Mouse (Mus musculus) hindbrain, embryonic 11.5 days (tissue): ENCODE data around the gene Nfkb2. TPM values are rescaled to one million over a fixed set of nuclear protein-coding genes. Genes with fewer than 3 reads are reported as not detected.

ENCODE experiments used
- ATAC-seq: fragments of 200-750 bp; cut with Nextera tagmentation; 2 replicates; pipeline ENCODE4 v1.8.0; 2017; ENCODE audit warnings: mild to moderate bottlenecking, moderate TSS enrichment, moderate library complexity; ENCODE audit not compliant: low FRiP score
- DNase-seq: peaks from one replicate; pipeline ENCODE4 v3.0.0-alpha.2; 2015; ENCODE audit warnings: low spot score
- H3K27ac ChIP-seq: fragments of 300-500 bp; sonication (generic); 2 replicates; pipeline ENCODE4 v1.5.1; 2014; ENCODE audit warnings: mild to moderate bottlenecking, low read depth, low read length
- H3K27me3 ChIP-seq: fragments of 300-500 bp; sonication (generic); 2 replicates; pipeline ENCODE4 v1.6.1; 2014; ENCODE audit warnings: mild to moderate bottlenecking, low read length, moderate library complexity, mixed read lengths; ENCODE audit not compliant: control insufficient read depth, insufficient read depth
- H3K36me3 ChIP-seq: fragments of 300-500 bp; sonication (generic); 2 replicates; pipeline ENCODE4 v1.6.1; 2014; ENCODE audit warnings: mild to moderate bottlenecking, low read length, moderate library complexity, mixed read lengths; ENCODE audit not compliant: control insufficient read depth, insufficient read depth
- H3K4me1 ChIP-seq: fragments of 300-500 bp; sonication (generic); replicated peaks from 2 replicates; pipeline ENCODE4 v1.6.1; 2014; ENCODE audit warnings: low read length, mixed read lengths; ENCODE audit not compliant: control insufficient read depth, insufficient read depth
- H3K4me2 ChIP-seq: fragments of 300-500 bp; sonication (generic); replicated peaks from 2 replicates; pipeline ENCODE4 v1.6.1; 2014; ENCODE audit warnings: mild to moderate bottlenecking, low read depth, low read length
- H3K4me3 ChIP-seq: fragments of 300-500 bp; sonication (generic); 2 replicates; pipeline ENCODE4 v1.5.1; 2014; ENCODE audit warnings: low read depth, low read length
- H3K9ac ChIP-seq: fragments of 300-500 bp; sonication (generic); 2 replicates; pipeline ENCODE4 v1.6.1; 2014; ENCODE audit warnings: low read depth, low read length
- H3K9me3 ChIP-seq: fragments of 300-500 bp; sonication (generic); 2 replicates; pipeline ENCODE4 v1.6.1; 2016; ENCODE audit warnings: low read length; ENCODE audit not compliant: control insufficient read depth
- WGBS: fragments of 180-500 bp; shearing (Covaris S2); extraction: QIAGEN DNeasy Blood & Tissue Kit; methylation state at CpG from one replicate; pipeline ENCODE4 v1.1.7; 2014; 5-methylcytosine and 5-hydroxymethylcytosine counted together
- polyA plus RNA-seq: library from polyadenylated mRNA; unstranded; fragments of >200 nt; fragmentation: Nextera tagmentation; extraction: Ambion mirVana; gene quantifications from 2 replicates; pipeline ENCODE4 v1.2.1, GENCODE M21; 2014

Gene Nfkb2
- polyA plus RNA-seq, 1 experiment from 2014 or later = 4.6 TPM

DNA sequence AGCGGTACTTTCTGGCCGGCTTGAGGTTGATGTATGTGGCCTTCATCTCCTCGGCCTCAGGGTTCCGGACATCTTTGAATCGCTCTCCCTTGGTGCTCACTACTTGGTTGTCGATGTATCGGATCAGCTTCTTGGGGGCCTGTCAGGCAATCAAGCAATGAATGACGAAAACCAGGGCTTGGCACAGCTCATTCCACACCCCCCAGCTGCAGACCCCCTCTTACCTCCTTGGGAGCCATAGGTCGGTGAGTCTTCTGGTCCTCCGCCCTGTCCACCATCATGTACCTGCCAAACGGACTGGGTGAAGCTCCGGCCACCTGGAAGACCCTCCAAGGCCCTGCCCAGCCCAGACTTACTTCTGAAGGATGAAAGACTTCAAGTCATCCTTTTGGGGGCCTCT lies 26.6 kb downstream of the Nfkb2 start:
- ATAC-seq (no peak), DNase-seq (no peak)
- Histone ChIP-seq H3K27ac (no peak overlapping the region), H3K4me3 (no peak overlapping the region), H3K9me3 (no peaks in the 10 kb centered on the region), H3K9ac (no peak overlapping the region), H3K36me3 (peaks cover 5% of the 10 kb centered on the region; the same call in 1 of the 2 replicates), H3K4me1 (peaks cover 15% of the 10 kb centered on the region), H3K27me3 (peaks cover 5% of the 10 kb centered on the region; the same call in 1 of the 2 replicates), H3K4me2 (no peak overlapping the region)
- WGBS = 95% methylated on average over 12 of the region's 12 CpGs

DNA sequence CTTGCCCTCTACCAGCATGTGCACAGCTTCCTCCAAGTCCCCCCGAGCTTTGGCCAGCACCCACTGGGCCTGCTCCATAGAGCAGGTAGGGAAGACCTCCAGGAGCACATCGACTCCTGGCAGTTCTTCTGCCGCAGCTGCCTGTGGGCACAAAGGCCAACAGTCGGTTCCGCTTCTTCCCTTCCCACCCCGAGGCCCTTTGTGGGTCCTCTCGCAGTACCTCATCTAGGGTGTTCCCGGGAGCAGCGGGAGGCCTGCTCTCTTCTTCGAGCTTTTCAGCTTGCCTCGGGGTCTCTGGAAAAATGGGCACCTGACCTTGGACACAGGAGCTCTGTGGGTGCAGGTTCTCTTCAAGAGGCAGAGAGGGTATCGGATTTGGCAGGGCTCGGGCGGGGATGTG lies 27.2 kb downstream of the Nfkb2 start:
- H3K4me1 ChIP-seq = peaks cover 12% of the 10 kb centered on the region
- peaks cover 5% of the 10 kb centered on the region; the same call in 1 of the 2 replicates for H3K36me3 ChIP-seq
- ATAC-seq (no peak), DNase-seq (no peak)
- WGBS = 96% methylated on average over 14 of the region's 14 CpGs
- no peak overlapping the region for H3K4me3 ChIP-seq
- no peak overlapping the region for H3K27ac ChIP-seq
- no peaks in the 10 kb centered on the region for H3K9me3 ChIP-seq
- H3K27me3 ChIP-seq = no peaks in the 10 kb centered on the region; the same call in 1 of the 2 replicates
- H3K9ac ChIP-seq = no peak overlapping the region
- no peak overlapping the region for H3K4me2 ChIP-seq

DNA sequence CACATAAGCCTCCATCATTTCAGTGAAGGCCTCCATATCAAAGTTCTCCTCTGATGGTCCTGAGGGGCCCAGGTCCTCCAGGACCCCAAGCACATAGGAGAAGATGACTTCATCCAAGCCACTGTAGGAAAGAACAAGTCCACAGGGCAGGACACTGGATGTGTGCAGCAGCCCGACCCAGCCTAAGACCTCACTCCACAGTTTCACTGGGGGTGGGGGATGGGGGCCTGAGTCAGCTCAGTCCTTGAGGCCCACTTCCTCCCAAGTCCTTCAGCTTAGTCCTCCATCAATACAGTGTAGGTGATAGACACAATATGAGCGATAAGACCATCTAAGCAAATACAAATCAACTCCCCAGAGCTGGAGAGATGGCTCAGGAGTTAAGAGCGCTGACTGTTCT lies 27.8 kb downstream of the Nfkb2 start:
- Histone ChIP-seq H3K4me1 (peaks cover 12% of the 10 kb centered on the region), H3K9ac (no peak overlapping the region)
- ATAC-seq = no peak

DNA sequence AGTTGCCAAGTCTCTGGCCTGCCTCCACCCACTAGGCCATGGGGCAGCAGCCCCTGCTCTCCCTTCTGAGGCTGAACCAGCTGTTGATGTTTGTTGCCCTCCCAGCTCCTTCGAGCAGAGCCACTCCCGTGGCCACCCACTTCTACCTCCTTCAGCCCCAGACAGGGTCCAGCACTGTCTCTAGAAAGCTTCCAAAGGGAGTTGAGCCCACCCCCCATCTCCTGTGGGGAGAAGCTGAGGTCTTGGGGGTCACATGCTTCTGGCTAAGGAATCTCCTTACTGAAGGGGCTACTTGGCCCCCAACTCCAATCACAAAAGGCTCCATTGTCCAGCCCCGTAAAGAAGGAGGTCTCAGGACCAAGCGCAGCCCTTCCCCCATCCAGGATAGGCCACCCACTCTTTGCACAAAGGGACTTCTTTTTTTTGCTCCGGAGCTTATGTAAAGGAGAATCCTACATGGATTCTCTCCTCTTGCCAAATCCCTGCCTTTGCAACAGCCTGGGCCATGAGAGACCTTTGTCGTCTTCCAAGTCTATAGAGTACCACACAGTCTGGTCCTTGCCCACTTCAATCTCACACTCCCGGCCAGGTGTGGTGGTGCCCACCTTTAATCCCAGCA lies 28.7 kb downstream of the Nfkb2 start:
- Histone ChIP-seq H3K4me3 (no peak overlapping the region), H3K9ac (no peak overlapping the region)

More for the DNA sequence above, 27.8 kb downstream of the Nfkb2 start:
- Histone ChIP-seq H3K27ac (no peak overlapping the region), H3K4me2 (no peak overlapping the region), H3K36me3 (peaks cover 5% of the 10 kb centered on the region; the same call in 1 of the 2 replicates), H3K27me3 (no peaks in the 10 kb centered on the region), H3K4me3 (no peak overlapping the region), H3K9me3 (no peaks in the 10 kb centered on the region)
- no peak for DNase-seq
- WGBS = 85% methylated on average over 3 of the region's 3 CpGs

DNA sequence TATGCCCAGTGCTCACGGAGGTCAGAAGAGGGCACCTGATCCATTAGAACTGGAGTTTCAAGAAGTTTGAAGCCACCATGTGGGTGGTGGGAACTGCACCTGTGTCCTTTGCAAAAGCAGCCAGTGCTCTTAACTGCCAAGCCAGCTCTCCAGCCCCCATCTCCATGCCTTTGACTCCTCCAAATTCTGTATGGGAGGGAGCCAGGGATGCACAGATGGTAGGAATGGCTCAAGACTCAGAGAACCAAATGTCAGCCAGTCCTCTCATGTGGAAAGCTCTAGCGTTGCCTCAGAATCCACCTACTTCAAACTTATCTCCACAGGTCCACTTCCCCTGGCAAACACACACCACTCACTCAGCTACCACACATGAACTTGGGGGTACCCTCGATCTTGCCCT lies 29.8 kb downstream of the Nfkb2 start:
- no peaks in the 10 kb centered on the region for H3K9me3 ChIP-seq
- H3K27me3 ChIP-seq = no peaks in the 10 kb centered on the region
- H3K36me3 ChIP-seq = peaks cover 5% of the 10 kb centered on the region; the same call in 1 of the 2 replicates
- ATAC-seq (no peak), DNase-seq (no peak)
- H3K9ac ChIP-seq = no peak overlapping the region
- no peak overlapping the region for H3K27ac ChIP-seq
- peaks cover 11% of the 10 kb centered on the region for H3K4me1 ChIP-seq
- 81% methylated on average over 3 of the region's 3 CpGs for WGBS
- no peak overlapping the region for H3K4me2 ChIP-seq
- no peak overlapping the region for H3K4me3 ChIP-seq

More for the DNA sequence above, 28.7 kb downstream of the Nfkb2 start:
- Histone ChIP-seq H3K36me3 (peaks cover 5% of the 10 kb centered on the region; the same call in 1 of the 2 replicates), H3K4me2 (no peak overlapping the region), H3K4me1 (peaks cover 11% of the 10 kb centered on the region), H3K27ac (no peak overlapping the region), H3K9me3 (no peaks in the 10 kb centered on the region), H3K27me3 (no peaks in the 10 kb centered on the region)
- DNase-seq = no peak
- 40% methylated on average over 7 of the region's 7 CpGs for WGBS
- ATAC-seq = no peak

DNA sequence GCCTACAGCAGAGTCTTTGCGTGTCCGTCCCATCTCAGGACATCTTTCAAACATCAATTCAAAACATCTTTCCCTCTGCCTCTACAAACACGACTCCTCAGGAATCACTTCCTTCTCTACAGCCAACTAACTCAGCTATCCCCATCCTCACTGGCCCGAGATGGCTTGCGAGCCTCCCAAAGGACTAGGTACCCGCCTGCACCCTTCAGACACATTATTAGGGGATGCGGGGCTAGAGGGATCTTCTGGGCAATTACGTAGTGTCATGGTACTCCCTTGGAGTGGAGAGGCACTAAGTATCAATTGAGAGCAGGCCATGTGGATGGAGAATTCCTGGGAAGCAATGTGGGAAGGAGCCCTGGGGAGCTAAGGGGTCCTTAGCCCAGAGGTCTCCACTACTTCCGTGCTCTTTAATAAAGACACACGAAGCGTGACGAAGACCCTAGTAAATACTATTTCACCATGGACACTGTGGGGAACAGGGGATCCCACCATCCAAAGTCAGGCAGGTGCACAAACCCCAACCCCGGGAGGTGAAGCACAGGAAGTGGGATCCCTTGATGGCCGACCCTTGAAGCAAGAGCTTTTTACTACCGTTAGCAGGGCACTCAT lies 33.7 kb downstream of the Nfkb2 start:
- 33% methylated on average over 15 of the region's 15 CpGs for WGBS
- Histone ChIP-seq H3K9me3 (no peaks in the 10 kb centered on the region), H3K4me2 (peak overlapping the region; percentile 79), H3K4me3 (peak overlapping the region; percentile 67), H3K27ac (peak overlapping the region; percentile 54), H3K9ac (peak overlapping the region; percentile 64), H3K27me3 (no peaks in the 10 kb centered on the region), H3K36me3 (no peaks in the 10 kb centered on the region), H3K4me1 (peaks cover 5% of the 10 kb centered on the region)
- ATAC-seq = peak; percentile 36; the same call in 1 of the 2 replicates
- no peak for DNase-seq

DNA sequence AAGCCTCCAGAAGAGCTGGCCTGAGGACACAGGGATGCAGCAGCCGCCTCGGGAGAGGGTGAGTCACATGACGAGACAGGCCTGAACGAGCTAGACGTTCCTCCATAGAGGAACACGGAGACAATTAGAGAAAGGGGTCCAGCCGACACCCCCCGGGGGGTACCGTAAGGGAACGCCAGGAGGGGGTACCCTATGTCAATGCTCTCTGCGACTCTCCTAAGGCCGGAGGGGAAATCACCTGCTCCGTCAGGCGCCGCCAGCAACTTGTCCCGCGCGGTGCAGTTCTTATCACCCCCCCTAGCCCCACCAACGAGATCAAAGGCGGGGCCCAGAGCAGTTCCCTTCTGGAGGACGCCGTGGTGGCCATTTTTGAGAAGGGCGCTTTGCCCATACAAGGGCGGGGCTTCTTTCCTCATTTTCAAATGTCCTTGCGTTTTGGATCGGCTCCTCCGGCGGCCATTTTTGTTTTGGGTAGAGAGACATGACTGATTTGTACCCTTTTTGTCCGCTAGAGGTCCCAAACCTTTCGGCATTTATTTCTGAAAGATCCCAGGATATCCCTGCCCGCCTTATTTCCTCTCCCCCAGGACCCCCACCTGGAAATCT lies 34.3 kb downstream of the Nfkb2 start, which contains the start of gene Cuedc2:
Cuedc2 (minus strand) TSS at position 372 of the 606 bp plus-strand sequence.
- under 1% methylated on average over 31 of the region's 31 CpGs for WGBS
- Histone ChIP-seq H3K27me3 (no peaks in the 10 kb centered on the region), H3K36me3 (no peaks in the 10 kb centered on the region), H3K9me3 (no peaks in the 10 kb centered on the region), H3K4me1 (peaks cover 5% of the 10 kb centered on the region), H3K4me3 (peak within 1 kb of the TSS; percentile 67), H3K27ac (peak within 1 kb of the TSS; percentile 54), H3K4me2 (peak within 1 kb of the TSS; percentile 79), H3K9ac (peak within 1 kb of the TSS; percentile 64)
- ATAC-seq = peak; percentile 91
- DNase-seq = peak; percentile 99

DNA sequence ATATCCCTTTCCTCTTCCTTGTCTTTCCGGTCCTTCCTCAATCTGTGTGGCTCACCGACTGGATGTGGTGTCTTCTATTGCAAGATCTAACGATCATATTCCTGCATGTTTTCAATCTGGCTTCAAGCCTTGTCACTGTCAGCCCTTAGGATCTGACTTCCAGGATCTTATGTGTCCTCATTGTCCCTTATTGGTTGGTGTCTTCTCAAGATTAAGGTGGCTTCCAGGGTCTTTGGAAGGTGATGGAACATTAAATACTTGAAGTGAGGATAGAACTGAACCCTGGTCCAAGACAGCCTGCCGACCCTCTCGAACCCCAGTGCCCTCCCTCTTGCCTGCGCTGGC lies 34.8 kb downstream of the Nfkb2 start:
- ATAC-seq = no peak
- DNase-seq = no peak
- H3K4me1 ChIP-seq = peaks cover 5% of the 10 kb centered on the region
- no peaks in the 10 kb centered on the region for H3K27me3 ChIP-seq
- no peaks in the 10 kb centered on the region for H3K36me3 ChIP-seq
- peak overlapping the region; percentile 21; the same call in 1 of the 2 replicates for H3K4me2 ChIP-seq
- no peak overlapping the region for H3K27ac ChIP-seq
- no peak overlapping the region for H3K4me3 ChIP-seq
- peak overlapping the region; percentile 31 for H3K9ac ChIP-seq
- WGBS = 58% methylated on average over 6 of the region's 6 CpGs
- H3K9me3 ChIP-seq = no peaks in the 10 kb centered on the region
